Mouse (Mus musculus) midbrain, embryonic 11.5 days (tissue): Measurements from ENCODE around the gene Slc45a2. TPM values are rescaled to one million over a fixed set of nuclear protein-coding genes. Genes with fewer than 3 reads are reported as not detected.
"Not testable (repeated sequence)": the region's sequence is repeated elsewhere in the genome, so short reads cannot be mapped to it uniquely, and the experiment has no call there.

Source experiments
- ATAC-seq: fragments of 200-750 bp; cut with Nextera tagmentation; 2 replicates; pipeline ENCODE4 v1.8.0; 2017; ENCODE audit warnings: moderate TSS enrichment, moderate library complexity; ENCODE audit not compliant: low FRiP score
- DNase-seq: peaks from one replicate; pipeline ENCODE4 v3.0.0; 2015; ENCODE audit warnings: low spot score; ENCODE audit errors: missing footprints
- H3K27ac ChIP-seq: fragments of 300-500 bp; sonication (generic); 2 replicates; pipeline ENCODE4 v1.5.1; 2014; ENCODE audit warnings: low read depth, low read length
- H3K27me3 ChIP-seq: fragments of 300-500 bp; sonication (generic); 2 replicates; pipeline ENCODE4 v1.6.1; 2014; ENCODE audit warnings: mild to moderate bottlenecking, low read length, moderate library complexity, mixed read lengths; ENCODE audit not compliant: control insufficient read depth, insufficient read depth
- H3K36me3 ChIP-seq: fragments of 300-500 bp; sonication (generic); 2 replicates; pipeline ENCODE4 v1.6.1; 2014; ENCODE audit warnings: mild to moderate bottlenecking, low read length, moderate library complexity, mixed read lengths; ENCODE audit not compliant: control insufficient read depth, insufficient read depth
- H3K4me1 ChIP-seq: fragments of 300-500 bp; sonication (generic); 2 replicates; pipeline ENCODE4 v1.6.1; 2014; ENCODE audit warnings: low read length; ENCODE audit not compliant: control insufficient read depth, insufficient read depth
- H3K4me2 ChIP-seq: fragments of 300-500 bp; sonication (generic); 2 replicates; pipeline ENCODE4 v1.6.1; 2014; ENCODE audit warnings: mild to moderate bottlenecking, moderate library complexity
- H3K4me3 ChIP-seq: fragments of 300-500 bp; sonication (generic); 2 replicates; pipeline ENCODE4 v1.5.1; 2014; ENCODE audit warnings: low read depth, low read length
- H3K9ac ChIP-seq: fragments of 300-500 bp; sonication (generic); 2 replicates; pipeline ENCODE4 v1.6.1; 2014; ENCODE audit warnings: low read length
- H3K9me3 ChIP-seq: fragments of 300-500 bp; sonication (generic); 2 replicates; pipeline ENCODE4 v1.6.1; 2016; ENCODE audit warnings: low read length; ENCODE audit not compliant: control insufficient read depth
- WGBS: fragments of 180-500 bp; shearing (Covaris S2); extraction: QIAGEN DNeasy Blood & Tissue Kit; methylation state at CpG from one replicate; pipeline ENCODE4 v1.1.7; 2014; 5-methylcytosine and 5-hydroxymethylcytosine counted together
- polyA plus RNA-seq: library from polyadenylated mRNA; unstranded; fragments of >200 nt; fragmentation: Nextera tagmentation; extraction: Ambion mirVana; gene quantifications from 2 replicates; pipeline ENCODE4 v1.2.1, GENCODE M21; 2014

The Slc45a2 gene
- polyA plus RNA-seq, 1 experiment from 2014 or later, result 0.22 TPM

GRCm38 (mm10) chr15:10986477-10986876 lies 14.0 kb upstream of the Slc45a2 start:
- 86% methylated on average over 2 of the region's 2 CpGs for WGBS
- not testable (repeated sequence) for ATAC-seq, H3K27me3 ChIP-seq, H3K36me3 ChIP-seq, DNase-seq, H3K4me1 ChIP-seq, H3K27ac ChIP-seq, H3K4me3 ChIP-seq, H3K9ac ChIP-seq, H3K9me3 ChIP-seq, H3K4me2 ChIP-seq

DNA sequence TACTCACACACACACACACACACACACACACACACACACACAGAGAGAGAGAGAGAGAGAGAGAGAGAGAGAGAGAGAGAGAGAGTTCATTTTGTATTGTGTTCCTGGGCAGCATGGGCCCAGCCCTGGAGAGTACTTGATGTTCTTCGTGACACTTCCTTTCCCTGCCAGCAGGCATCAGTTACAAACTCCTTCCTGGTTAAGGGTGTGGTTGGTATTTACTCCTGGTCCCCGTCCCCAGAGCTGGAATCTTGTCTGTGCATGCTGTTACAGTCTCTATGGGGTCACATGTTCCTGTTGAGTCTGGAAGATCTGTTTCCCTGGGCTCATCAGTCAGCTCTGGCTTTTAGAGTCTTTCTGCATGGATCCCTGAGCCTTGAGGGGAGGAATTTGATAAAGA lies 10.1 kb upstream of the Slc45a2 start:
- WGBS, result 56% methylated on average over 2 of the region's 2 CpGs
- Histone ChIP-seq H3K9me3 (no peaks in the 10 kb centered on the region), H3K4me1 (no peaks in the 10 kb centered on the region), H3K27ac (no peak overlapping the region), H3K27me3 (no peaks in the 10 kb centered on the region), H3K9ac (no peak overlapping the region), H3K36me3 (no peaks in the 10 kb centered on the region), H3K4me2 (no peak overlapping the region), H3K4me3 (no peak overlapping the region)
- DNase-seq, result no peak
- ATAC-seq, result no peak

DNA sequence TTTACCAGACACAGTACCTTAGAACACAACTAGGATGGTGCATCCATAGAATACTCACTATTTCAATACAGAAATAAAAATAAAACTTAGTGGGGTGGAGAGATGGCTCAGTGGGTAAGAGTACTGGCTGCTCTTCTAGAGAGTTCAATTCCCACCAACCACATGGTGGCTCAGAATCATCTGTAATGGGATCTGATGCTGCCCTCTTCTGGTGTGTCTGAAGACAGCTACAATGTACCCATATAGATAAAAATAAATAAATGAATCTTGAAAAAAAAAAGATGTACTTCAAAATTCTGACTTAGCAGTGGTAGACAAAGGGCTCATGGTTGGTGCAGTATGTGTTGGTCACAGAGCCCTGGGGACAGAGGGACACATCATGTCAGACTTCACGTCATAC lies 9.0 kb upstream of the Slc45a2 start:
- ATAC-seq, result no peak
- Histone ChIP-seq H3K9me3 (no peaks in the 10 kb centered on the region), H3K27ac (no peak overlapping the region), H3K36me3 (no peaks in the 10 kb centered on the region), H3K4me3 (no peak overlapping the region), H3K4me2 (no peak overlapping the region), H3K27me3 (no peaks in the 10 kb centered on the region), H3K4me1 (no peaks in the 10 kb centered on the region), H3K9ac (no peak overlapping the region)
- 91% methylated on average over 1 of the region's 1 CpGs for WGBS
- DNase-seq, result no peak

DNA sequence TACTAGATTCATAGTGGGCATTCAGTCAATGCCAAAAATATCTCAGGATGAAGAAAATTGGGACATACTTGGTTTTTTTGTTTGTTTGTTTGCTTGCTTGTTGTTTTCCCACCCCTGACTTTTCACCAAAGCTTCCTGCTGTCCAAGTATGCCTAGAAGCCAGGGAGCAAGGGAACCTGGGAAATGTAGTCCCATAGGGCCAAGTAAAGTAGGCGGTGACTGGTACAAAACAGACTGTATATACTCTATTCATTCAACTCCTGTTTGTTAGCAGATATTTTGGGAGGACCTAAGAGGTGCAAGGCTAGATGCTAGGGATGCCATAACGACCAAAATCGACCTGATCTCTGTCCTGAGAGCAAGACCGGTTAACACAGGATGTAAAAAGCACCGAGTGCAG lies 689 bp upstream of the Slc45a2 start:
- 60% methylated on average over 5 of the region's 5 CpGs for WGBS
- H3K4me3 ChIP-seq, result no peak overlapping the region
- H3K4me1 ChIP-seq, result no peaks in the 10 kb centered on the region
- no peak overlapping the region for H3K27ac ChIP-seq
- no peak overlapping the region for H3K9ac ChIP-seq
- no peaks in the 10 kb centered on the region for H3K36me3 ChIP-seq
- no peak overlapping the region for H3K4me2 ChIP-seq
- DNase-seq, result no peak
- ATAC-seq, result 0 out of 2 replicates have a peak, but pooled peaks have one; percentile 30
- H3K9me3 ChIP-seq, result no peaks in the 10 kb centered on the region
- H3K27me3 ChIP-seq, result no peaks in the 10 kb centered on the region

GRCm38 (mm10) chr15:11003791-11004190 lies 3.3 kb downstream of the Slc45a2 start:
- WGBS, result 84% methylated on average over 4 of the region's 4 CpGs
- Histone ChIP-seq H3K9me3 (no peaks in the 10 kb centered on the region), H3K4me2 (no peak overlapping the region), H3K4me1 (no peaks in the 10 kb centered on the region), H3K27ac (no peak overlapping the region), H3K27me3 (no peaks in the 10 kb centered on the region), H3K4me3 (no peak overlapping the region), H3K9ac (no peak overlapping the region), H3K36me3 (no peaks in the 10 kb centered on the region)
- DNase-seq (no peak), ATAC-seq (no peak)

- ATAC-seq (no peak), DNase-seq (no peak)
- Histone ChIP-seq H3K36me3 (no peaks in the 10 kb centered on the region), H3K9ac (no peak overlapping the region), H3K4me2 (no peak overlapping the region), H3K4me3 (no peak overlapping the region), H3K9me3 (no peaks in the 10 kb centered on the region), H3K4me1 (no peaks in the 10 kb centered on the region), H3K27ac (no peak overlapping the region), H3K27me3 (no peaks in the 10 kb centered on the region)
- WGBS, result 87% methylated on average over 6 of the region's 6 CpGs
These were observed 4.1 kb downstream of the Slc45a2 start for GRCm38 (mm10) chr15:11004646-11005045.

DNA sequence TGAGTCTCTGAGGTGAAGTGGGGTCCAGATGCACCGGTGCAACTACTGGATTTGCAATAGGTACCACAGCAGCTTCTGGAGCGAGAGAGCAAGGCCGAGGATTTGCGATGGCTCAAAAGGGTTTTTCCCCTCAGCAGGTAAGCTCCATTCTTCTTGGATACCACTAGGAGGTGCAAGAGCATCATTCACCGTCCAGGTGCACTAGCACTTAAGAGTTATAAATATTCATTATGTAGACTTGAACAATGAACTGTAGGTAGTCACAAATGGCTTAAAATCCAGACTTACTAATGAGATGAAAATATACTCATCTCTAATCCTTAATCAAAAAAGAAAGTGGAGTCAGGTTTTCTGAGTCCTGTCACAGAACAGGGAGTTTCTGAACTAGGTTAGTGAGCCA lies 8.2 kb downstream of the Slc45a2 start:
- ATAC-seq (no peak), DNase-seq (no peak)
- no peaks in the 10 kb centered on the region for H3K36me3 ChIP-seq
- no peak overlapping the region for H3K4me3 ChIP-seq
- WGBS, result 19% methylated on average over 5 of the region's 5 CpGs
- no peaks in the 10 kb centered on the region for H3K27me3 ChIP-seq
- no peaks in the 10 kb centered on the region for H3K9me3 ChIP-seq
- H3K4me1 ChIP-seq, result no peaks in the 10 kb centered on the region
- H3K27ac ChIP-seq, result no peak overlapping the region
- H3K9ac ChIP-seq, result no peak overlapping the region
- H3K4me2 ChIP-seq, result no peak overlapping the region

DNA sequence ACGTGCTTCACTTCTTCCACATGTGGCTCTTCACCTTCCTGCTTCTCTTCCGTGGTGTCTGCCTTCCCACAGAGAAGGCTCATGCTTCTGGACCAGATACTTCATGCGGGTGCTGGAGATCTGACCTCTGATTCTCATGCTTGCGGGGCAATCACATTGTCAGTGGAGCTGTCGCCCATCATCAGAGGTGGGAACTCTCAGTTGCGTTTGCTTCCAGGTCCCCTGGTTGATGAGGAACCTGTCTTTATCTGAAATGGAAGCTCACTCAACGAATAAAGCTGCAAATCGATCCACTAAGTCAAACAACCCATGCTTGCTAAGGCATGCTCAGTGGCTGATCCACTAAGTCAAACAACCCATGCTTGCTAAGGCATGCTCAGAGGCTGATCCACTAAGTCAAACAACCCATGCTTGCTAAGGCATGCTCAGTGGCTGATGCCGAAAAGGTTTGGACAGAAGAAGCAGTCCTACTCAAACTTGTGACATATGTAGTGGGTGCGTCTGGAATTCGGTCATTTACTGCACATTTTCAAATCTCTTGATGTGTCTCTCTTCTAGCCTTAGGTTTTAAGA lies 10.5 kb downstream of the Slc45a2 start:
- DNase-seq (no peak), ATAC-seq (no peak)
- Histone ChIP-seq H3K4me2 (no peak overlapping the region), H3K9me3 (no peaks in the 10 kb centered on the region), H3K27me3 (no peaks in the 10 kb centered on the region), H3K9ac (no peak overlapping the region), H3K4me3 (no peak overlapping the region), H3K4me1 (no peaks in the 10 kb centered on the region), H3K27ac (no peak overlapping the region), H3K36me3 (no peaks in the 10 kb centered on the region)
- 92% methylated on average over 11 of the region's 11 CpGs for WGBS

DNA sequence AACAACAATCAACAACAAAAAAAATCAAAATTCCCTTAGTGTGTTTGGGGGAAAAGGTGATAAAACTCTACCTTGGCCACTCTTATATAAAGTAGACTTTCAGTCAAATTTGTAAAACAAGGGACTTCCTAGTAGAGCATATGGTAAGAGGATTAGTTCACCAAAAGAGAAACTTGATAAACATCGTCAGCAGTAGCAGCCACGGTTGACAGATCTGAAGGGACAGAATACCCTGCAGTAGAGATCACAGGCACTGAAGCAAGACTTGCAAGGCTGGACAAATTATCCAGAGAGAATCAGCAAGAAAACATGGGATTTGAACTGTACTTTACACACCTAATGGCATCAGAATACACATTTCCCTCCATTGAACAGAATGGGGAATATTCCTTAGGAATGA lies 14.4 kb downstream of the Slc45a2 start:
- Histone ChIP-seq H3K36me3 (no peaks in the 10 kb centered on the region), H3K9ac (no peak overlapping the region), H3K27ac (no peak overlapping the region), H3K9me3 (no peaks in the 10 kb centered on the region), H3K4me2 (no peak overlapping the region), H3K27me3 (no peaks in the 10 kb centered on the region), H3K4me3 (no peak overlapping the region), H3K4me1 (no peaks in the 10 kb centered on the region)
- WGBS, result 17% methylated on average over 2 of the region's 2 CpGs
- no peak for ATAC-seq
- DNase-seq, result no peak
